Mouse (Mus musculus): Measurements from ENCODE around the gene Zfp618.

Zfp618 gene

GRCm38 (mm10) chr4:63067822-63068221 lies 102.4 kb downstream of the Zfp618 start:
- DNase-seq (ENCODE audit: low read depth): no peak

- DNase-seq (ENCODE audit: low read depth): no peak
Measured at GRCm38 (mm10) chr4:63068499-63069175, 103.3 kb downstream of the Zfp618 start.

DNA sequence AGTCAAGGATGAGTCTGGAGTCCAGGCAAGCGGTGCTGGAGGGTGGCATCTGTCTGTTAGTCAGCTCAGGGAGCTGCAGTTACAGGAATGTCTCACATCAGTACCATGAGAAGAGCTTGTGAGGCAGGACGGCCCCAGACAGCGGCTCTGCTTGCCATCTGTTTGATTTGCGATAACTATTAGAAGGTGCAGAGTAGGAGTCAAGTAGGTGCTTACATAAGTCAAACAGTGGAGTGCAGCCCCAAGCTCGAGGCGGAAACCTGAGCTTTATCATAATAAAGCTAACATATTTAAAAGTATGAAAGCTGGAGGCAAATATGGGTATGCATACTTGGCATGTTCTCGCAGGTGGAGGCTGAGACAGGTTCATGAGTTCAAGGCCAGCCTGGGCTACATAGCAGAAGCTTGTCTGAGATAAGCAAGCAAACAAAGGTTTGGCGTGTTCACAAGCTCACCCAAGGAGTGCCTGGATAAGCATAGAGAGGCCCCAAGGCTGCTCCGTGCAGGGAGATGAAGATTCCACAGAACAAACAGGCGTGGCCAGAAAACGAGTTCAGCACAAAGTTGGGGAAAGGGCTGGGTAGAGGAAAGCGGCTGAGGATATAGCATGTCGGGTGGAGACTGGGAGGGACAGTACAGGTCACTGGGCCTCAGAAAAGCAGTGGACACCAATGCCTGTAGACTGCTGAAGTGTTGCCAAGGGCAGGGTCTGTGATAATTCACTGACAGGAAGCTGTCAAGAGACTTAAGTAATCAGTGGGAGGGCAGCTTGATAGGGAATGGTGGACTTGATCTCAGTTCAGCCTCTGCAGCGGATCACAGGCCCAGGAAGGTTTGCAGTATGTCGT lies 106.3 kb downstream of the Zfp618 start:
- DNase-seq (ENCODE audit: low read depth): no peak

DNA sequence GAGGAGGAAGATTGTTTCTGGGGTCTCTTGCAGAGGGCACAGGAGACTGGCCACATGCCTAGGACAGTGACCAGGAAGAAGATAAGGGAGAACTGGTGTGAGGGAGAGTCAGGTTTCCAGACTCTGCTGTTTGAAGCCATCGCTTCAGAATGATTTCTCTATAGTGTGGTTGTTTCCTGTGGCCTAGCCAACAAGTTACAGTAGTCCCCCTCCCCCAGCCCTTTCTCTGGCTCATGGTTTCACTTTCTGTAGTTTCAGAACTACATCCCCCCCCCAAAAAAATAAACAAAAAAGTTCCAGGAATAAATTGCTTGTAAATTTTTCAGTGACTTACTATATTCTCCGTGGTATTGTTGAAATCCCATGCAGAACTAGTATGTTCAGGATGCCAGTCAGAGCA lies 107.8 kb downstream of the Zfp618 start:
- DNase-seq (ENCODE audit: low read depth): no peak

- no peak for DNase-seq (ENCODE audit: low read depth)
Measured at GRCm38 (mm10) chr4:63079159-63079558, 113.8 kb downstream of the Zfp618 start.

GRCm38 (mm10) chr4:63084473-63084889 lies 119.1 kb downstream of the Zfp618 start:
- no peak for DNase-seq (ENCODE audit: low read depth)

GRCm38 (mm10) chr4:63089484-63089883 lies 124.1 kb downstream of the Zfp618 start:
- DNase-seq (ENCODE audit: low read depth): no peak

DNA sequence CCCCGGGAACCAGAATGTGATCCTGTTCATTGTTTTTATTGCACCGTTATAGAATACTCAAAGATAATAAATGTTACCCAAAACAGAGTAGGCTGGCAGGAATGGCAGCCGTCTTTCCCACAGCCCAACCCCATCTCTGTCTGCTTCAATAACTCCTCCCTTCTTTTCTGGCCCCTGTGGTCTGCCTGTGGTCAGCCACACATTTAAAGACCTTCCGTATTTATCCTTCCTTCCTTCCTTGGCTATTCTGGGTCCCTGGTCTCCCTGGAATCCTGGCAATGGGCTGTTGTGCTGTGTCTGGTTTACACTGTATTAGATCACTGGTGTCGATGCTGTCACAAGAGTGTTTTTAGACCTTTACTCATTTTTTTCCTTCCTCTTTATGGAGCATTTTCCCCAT lies 125.8 kb downstream of the Zfp618 start:
- DNase-seq (ENCODE audit: low read depth): peak; percentile 34

GRCm38 (mm10) chr4:63097603-63098002 lies 132.2 kb downstream of the Zfp618 start:
- no peak for DNase-seq (ENCODE audit: low read depth)

DNA sequence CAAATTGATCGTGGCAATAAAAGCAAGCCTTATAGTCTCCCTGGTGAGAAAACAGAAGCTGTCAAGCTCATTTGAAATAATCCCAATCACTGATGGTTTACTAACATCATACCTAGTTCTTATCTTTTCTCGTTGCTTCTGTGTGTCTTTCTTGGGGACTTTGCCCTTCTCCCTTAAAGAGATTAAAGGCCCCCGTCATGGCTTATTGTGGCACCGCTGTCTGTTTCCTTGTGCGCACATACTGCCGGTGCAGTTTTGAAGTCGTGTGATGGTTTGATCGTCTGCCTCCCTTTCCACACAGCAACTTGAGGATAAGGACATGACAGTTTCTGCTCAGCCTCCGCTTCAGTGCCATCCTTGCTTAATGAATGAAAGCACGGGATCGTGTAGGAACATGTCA lies 135.1 kb downstream of the Zfp618 start:
- DNase-seq (ENCODE audit: low read depth): no peak

- no peak for DNase-seq (ENCODE audit: low read depth)
Measured at GRCm38 (mm10) chr4:63102025-63102424, 136.7 kb downstream of the Zfp618 start.

DNA sequence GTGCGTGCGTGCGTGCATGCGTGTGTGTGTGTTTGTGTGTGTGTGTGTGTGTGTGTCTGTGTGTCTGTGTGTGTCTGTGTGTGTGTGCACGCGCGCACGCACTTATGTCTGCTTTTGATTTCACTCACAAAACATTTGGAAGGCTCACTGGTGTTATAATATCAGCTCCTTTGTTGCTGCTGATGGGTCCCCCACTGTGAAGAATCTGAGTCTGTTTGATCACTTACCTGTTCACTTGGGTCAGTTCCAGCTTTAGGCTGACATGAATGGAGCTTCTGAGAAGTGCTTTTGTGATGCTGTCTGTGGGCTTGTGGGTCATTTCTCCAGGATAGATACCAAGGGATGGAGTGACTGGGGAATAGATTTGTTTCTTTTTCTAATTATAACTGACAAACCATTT lies 140.3 kb downstream of the Zfp618 start:
- DNase-seq (ENCODE audit: low read depth): no peak

- DNase-seq (ENCODE audit: low read depth): peak; percentile 65
Measured at GRCm38 (mm10) chr4:63118639-63119437, 153.5 kb downstream of the Zfp618 start.

- DNase-seq (ENCODE audit: low read depth): no peak
Measured at GRCm38 (mm10) chr4:63124861-63125466, 159.6 kb downstream of the Zfp618 start.

GRCm38 (mm10) chr4:63129891-63130624 lies 164.7 kb downstream of the Zfp618 start:
- DNase-seq (ENCODE audit: low read depth): no peak

GRCm38 (mm10) chr4:63147268-63147667 lies 181.9 kb downstream of the Zfp618 start:
- no peak for DNase-seq (ENCODE audit: low read depth)

DNA sequence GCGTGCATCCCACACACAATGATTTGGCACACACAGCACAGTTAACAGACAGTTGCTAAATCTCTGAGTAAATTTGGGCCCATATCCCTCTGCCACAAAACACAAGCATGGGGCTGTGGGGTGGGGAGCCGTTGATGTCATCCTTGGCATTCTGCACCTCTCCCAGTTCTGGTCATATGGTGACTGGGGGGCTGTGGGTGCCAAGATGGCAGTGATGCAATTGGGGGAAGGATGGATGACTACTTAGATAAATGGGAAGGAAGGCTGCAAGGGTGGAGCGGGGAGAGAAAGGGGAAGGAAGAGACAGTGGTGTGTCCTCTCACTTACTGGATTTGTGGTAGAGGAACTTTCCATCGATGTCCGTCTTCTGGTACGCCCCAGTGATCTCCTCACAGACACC lies 185.8 kb downstream of the Zfp618 start:
- DNase-seq (ENCODE audit: low read depth): no peak

- DNase-seq (ENCODE audit: low read depth): no peak
Measured at GRCm38 (mm10) chr4:63154028-63154427, 188.7 kb downstream of the Zfp618 start.

DNA sequence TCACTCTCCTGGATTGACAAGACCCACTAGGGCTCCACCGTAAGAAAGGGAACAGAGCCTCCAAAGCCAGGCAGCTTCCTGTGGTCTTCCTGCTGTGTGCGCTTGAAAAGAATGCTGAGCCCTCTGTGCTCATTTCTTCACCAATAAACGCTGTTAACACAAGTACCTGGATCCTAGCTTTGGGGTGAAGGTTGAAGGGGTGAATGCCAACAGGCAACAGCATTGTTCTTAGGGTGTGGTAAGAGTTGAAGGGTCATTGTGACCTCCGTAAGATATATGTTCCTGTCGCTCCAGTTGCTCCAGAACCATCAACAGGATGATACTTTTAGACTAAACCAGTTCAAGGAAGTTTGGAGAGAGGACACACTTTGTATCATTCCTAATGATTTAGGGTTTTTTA lies 189.3 kb downstream of the Zfp618 start, which contains the start of gene Ambp:
Gene Ambp (minus strand): TSS at position 101 of the 400 bp plus-strand sequence.
- DNase-seq (ENCODE audit: low read depth): no peak

- DNase-seq (ENCODE audit: low read depth): no peak
Measured at GRCm38 (mm10) chr4:63155596-63155995, 190.2 kb downstream of the Zfp618 start.
